ENCODE assay signal across 11 mouse cellular contexts in genomic region chr11:115640978-115641663, GRCm38 (mm10). TPM values are rescaled to one million over a fixed set of nuclear protein-coding genes. Genes with fewer than 3 reads are reported as not detected.
DNase-seq lines count a peak whose midpoint lies in the region; ATAC-seq and TF ChIP-seq lines count a peak whose summit lies in the region.
"Had no signal": no experiment of that assay in that cellular context is flagged by ENCODE, and none has a peak within 500 bp of the region (broad histone marks: within the 10 kb centered on the region; RNA-seq: fewer than 3 reads in every experiment).

No protein-coding gene starts in this region.

- 48% methylated on average over 14 of the region's 14 CpGs for WGBS in kidney, postnatal 0 days
- WGBS in liver, embryonic 13.5 days (ENCODE audit: insufficient replicate concordance), result 17% methylated on average over 14 of the region's 14 CpGs
- 49% methylated on average over 14 of the region's 14 CpGs for WGBS in kidney, embryonic 15.5 days
- WGBS in kidney, embryonic 16.5 days, result 47% methylated on average over 14 of the region's 14 CpGs
- WGBS in forebrain, embryonic 12.5 days, result 61% methylated on average over 14 of the region's 14 CpGs

- H3K4me3 ChIP-seq in kidney, postnatal 0 days (replicated peaks; ENCODE audit: low read depth, low read length), result no peak overlapping the region
- peak overlapping the region; percentile 59; the same call in 1 of the 2 replicates for H3K4me3 ChIP-seq in G1E (ENCODE audit: low read depth, low read length)
- no peak overlapping the region for H3K4me3 ChIP-seq in liver, embryonic 13.5 days (replicated peaks)
- no peak overlapping the region for H3K4me3 ChIP-seq in kidney, embryonic 15.5 days (replicated peaks)
- H3K4me3 ChIP-seq in kidney, embryonic 16.5 days (ENCODE audit: low read length), result no peak overlapping the region
- no peak overlapping the region for H3K4me3 ChIP-seq in forebrain, embryonic 12.5 days (replicated peaks)
- H3K4me3 ChIP-seq: stomach, embryonic 15.5 days had no signal

- H3K9me3 ChIP-seq in kidney, postnatal 0 days (replicated peaks; ENCODE audit: low read length), result no peaks in the 10 kb centered on the region
- H3K9me3 ChIP-seq in G1E (replicated peaks), result no peaks in the 10 kb centered on the region
- no peaks in the 10 kb centered on the region for H3K9me3 ChIP-seq in liver, embryonic 13.5 days (replicated peaks)
- H3K9me3 ChIP-seq in kidney, embryonic 15.5 days (replicated peaks), result no peaks in the 10 kb centered on the region
- no peaks in the 10 kb centered on the region for H3K9me3 ChIP-seq in kidney, embryonic 16.5 days (ENCODE audit: low read length)
- no peaks in the 10 kb centered on the region for H3K9me3 ChIP-seq in forebrain, embryonic 12.5 days
- H3K9me3 ChIP-seq: stomach, embryonic 15.5 days had no signal

- no peak for DNase-seq in kidney, postnatal 0 days (ENCODE audit: low spot score)
- DNase-seq in kidney, postnatal 25 days, result no peak
- DNase-seq in G1E (ENCODE audit: low spot score), result peak; percentile 69
- DNase-seq in liver, embryonic 13.5 days, result no peak
- peak; percentile 50 to 72 for DNase-seq in thymus, adult 18-20 months

- no peak for TF ChIP-seq CTCF in kidney, postnatal 0 days (IDR thresholded peaks at IDR 0.05; ENCODE audit: low read depth)
- TF ChIP-seq CTCF in G1E (IDR thresholded peaks at IDR 0.05; ENCODE audit: low read depth, low read length), result no peak

- no peaks in the 10 kb centered on the region for H3K27me3 ChIP-seq in kidney, postnatal 0 days (ENCODE audit: insufficient read depth, low read length)
- no peaks in the 10 kb centered on the region for H3K27me3 ChIP-seq in G1E (ENCODE audit: insufficient read depth, low read length)
- H3K27me3 ChIP-seq in liver, embryonic 13.5 days, result no peaks in the 10 kb centered on the region
- no peaks in the 10 kb centered on the region for H3K27me3 ChIP-seq in kidney, embryonic 15.5 days
- no peaks in the 10 kb centered on the region for H3K27me3 ChIP-seq in kidney, embryonic 16.5 days (ENCODE audit: insufficient read depth, low read length)
- no peaks in the 10 kb centered on the region for H3K27me3 ChIP-seq in forebrain, embryonic 12.5 days
- H3K27me3 ChIP-seq: stomach, embryonic 15.5 days had no signal

- no peak overlapping the region for H3K27ac ChIP-seq in kidney, postnatal 0 days
- H3K27ac ChIP-seq in liver, embryonic 13.5 days, result peak overlapping the region; percentile 29; the same call in 1 of the 2 replicates
- H3K27ac ChIP-seq in kidney, embryonic 15.5 days, result no peak overlapping the region
- H3K27ac ChIP-seq in kidney, embryonic 16.5 days (ENCODE audit: low read length), result no peak overlapping the region
- no peak overlapping the region for H3K27ac ChIP-seq in forebrain, embryonic 12.5 days
- H3K27ac ChIP-seq: stomach, embryonic 15.5 days had no signal

- H3K9ac ChIP-seq in kidney, postnatal 0 days (ENCODE audit: low read depth, low read length), result 0 out of 2 replicates have a peak overlapping the region, but pooled peaks have one; percentile 18
- H3K9ac ChIP-seq in liver, embryonic 13.5 days, result no peak overlapping the region
- H3K9ac ChIP-seq in kidney, embryonic 15.5 days, result no peak overlapping the region
- H3K9ac ChIP-seq in kidney, embryonic 16.5 days (replicated peaks; ENCODE audit: low read length), result no peak overlapping the region
- H3K9ac ChIP-seq in forebrain, embryonic 12.5 days, result no peak overlapping the region
- H3K9ac ChIP-seq: stomach, embryonic 15.5 days had no signal

- ATAC-seq in kidney, postnatal 0 days (replicated peaks; ENCODE audit: low FRiP score, low read depth), result no peak
- ATAC-seq in G1E (ENCODE audit: extremely low read depth, insufficient number of reproducible peaks, low FRiP score, poor library complexity, severe bottlenecking), result peak; percentile 69
- 0 out of 2 replicates have a peak, but pooled peaks have one; percentile 25 for ATAC-seq in liver, embryonic 13.5 days (ENCODE audit: low read depth)
- no peak for ATAC-seq in kidney, embryonic 15.5 days (replicated peaks; ENCODE audit: low FRiP score)
- no peak; the same call in 1 of the 2 replicates for ATAC-seq in kidney, embryonic 16.5 days (ENCODE audit: low FRiP score, low TSS enrichment)
- ATAC-seq in forebrain, embryonic 12.5 days (ENCODE audit: low FRiP score), result no peak
- ATAC-seq: forebrain, embryonic 14.5 days; lung, postnatal 0 days had no signal

- no peak overlapping the region for H3K4me2 ChIP-seq in kidney, postnatal 0 days (ENCODE audit: low read length)
- no peak overlapping the region for H3K4me2 ChIP-seq in liver, embryonic 13.5 days
- no peak overlapping the region for H3K4me2 ChIP-seq in kidney, embryonic 15.5 days
- no peak overlapping the region for H3K4me2 ChIP-seq in kidney, embryonic 16.5 days (replicated peaks; ENCODE audit: low read depth, low read length)
- H3K4me2 ChIP-seq in forebrain, embryonic 12.5 days, result no peak overlapping the region
- H3K4me2 ChIP-seq: stomach, embryonic 15.5 days had no signal

- H3K36me3 ChIP-seq in kidney, postnatal 0 days (ENCODE audit: insufficient read depth, low read length), result peaks cover 7% of the 10 kb centered on the region; the same call in 1 of the 2 replicates
- H3K36me3 ChIP-seq in G1E (replicated peaks), result peaks cover 52% of the 10 kb centered on the region
- H3K36me3 ChIP-seq in liver, embryonic 13.5 days, result peaks cover 30% of the 10 kb centered on the region
- peaks cover 29% of the 10 kb centered on the region for H3K36me3 ChIP-seq in kidney, embryonic 15.5 days
- 0 out of 2 replicates have a peak, but pooled peaks cover 7% of the 10 kb centered on the region for H3K36me3 ChIP-seq in kidney, embryonic 16.5 days (ENCODE audit: insufficient read depth, low read length)
- H3K36me3 ChIP-seq in forebrain, embryonic 12.5 days (replicated peaks), result peaks cover 14% of the 10 kb centered on the region
- H3K36me3 ChIP-seq: stomach, embryonic 15.5 days had no signal

- H3K4me1 ChIP-seq in kidney, postnatal 0 days (replicated peaks; ENCODE audit: insufficient read depth, low read length), result no peaks in the 10 kb centered on the region
- H3K4me1 ChIP-seq in G1E (ENCODE audit: insufficient read depth, low read depth, low read length), result peaks cover 57% of the 10 kb centered on the region
- peaks cover 26% of the 10 kb centered on the region for H3K4me1 ChIP-seq in liver, embryonic 13.5 days (replicated peaks)
- peaks cover 21% of the 10 kb centered on the region for H3K4me1 ChIP-seq in kidney, embryonic 15.5 days
- H3K4me1 ChIP-seq in kidney, embryonic 16.5 days (ENCODE audit: insufficient read depth, low read length), result 0 out of 2 replicates have a peak, but pooled peaks cover 3% of the 10 kb centered on the region
- H3K4me1 ChIP-seq in forebrain, embryonic 12.5 days, result no peaks in the 10 kb centered on the region
- H3K4me1 ChIP-seq: stomach, embryonic 15.5 days had no signal

RNA-seq across cellular contexts. Expression of gene Slc25a19, which starts 13.0 kb away (rescaled TPM):
- 49.7 and 57.9 TPM in 2 replicates for polyA plus RNA-seq in kidney, postnatal 0 days (2015; fragmentation: Nextera tagmentation; extraction: Ambion mirVana)
- total RNA-seq in G1E (2014; fragmentation: Nextera tagmentation), result 19.9 and 37.8 TPM in 2 replicates
- 21.5 and 22.3 TPM in 2 replicates for total RNA-seq in G1E (2017)
- 24.2 and 26.0 TPM in 2 replicates for polyA plus RNA-seq in G1E (2012)
- polyA plus RNA-seq in liver, embryonic 13.5 days (2015; fragmentation: Nextera tagmentation; extraction: Ambion mirVana), result 12.2 and 15.8 TPM in 2 replicates
- 45.8 and 48.3 TPM in 2 replicates for polyA plus RNA-seq in kidney, embryonic 15.5 days (2015; fragmentation: Nextera tagmentation; extraction: Ambion mirVana)
- polyA plus RNA-seq in kidney, embryonic 16.5 days (2015; fragmentation: Nextera tagmentation; extraction: Ambion mirVana), result 51.0 and 56.1 TPM in 2 replicates
- polyA plus RNA-seq in forebrain, embryonic 12.5 days (2016; fragmentation: Nextera tagmentation; extraction: Ambion mirVana), result 28.4 and 29.7 TPM in 2 replicates

RNA-seq across cellular contexts. Expression of gene Mif4gd, which starts 28.4 kb away (rescaled TPM):
- polyA plus RNA-seq in kidney, postnatal 0 days (2015; fragmentation: Nextera tagmentation; extraction: Ambion mirVana), result 57.3 and 61.6 TPM in 2 replicates
- total RNA-seq in G1E (2014; fragmentation: Nextera tagmentation), result 43.6 and 59.8 TPM in 2 replicates
- 49.9 and 59.4 TPM in 2 replicates for total RNA-seq in G1E (2017)
- 24.3 and 32.4 TPM in 2 replicates for polyA plus RNA-seq in G1E (2012)
- polyA plus RNA-seq in liver, embryonic 13.5 days (2015; fragmentation: Nextera tagmentation; extraction: Ambion mirVana), result 26.8 and 30.3 TPM in 2 replicates
- polyA plus RNA-seq in kidney, embryonic 15.5 days (2015; fragmentation: Nextera tagmentation; extraction: Ambion mirVana), result 35.8 and 37.6 TPM in 2 replicates
- 42.8 and 47.1 TPM in 2 replicates for polyA plus RNA-seq in kidney, embryonic 16.5 days (2015; fragmentation: Nextera tagmentation; extraction: Ambion mirVana)
- 15.2 and 16.5 TPM in 2 replicates for polyA plus RNA-seq in forebrain, embryonic 12.5 days (2016; fragmentation: Nextera tagmentation; extraction: Ambion mirVana)

RNA-seq across cellular contexts. Expression of gene Gga3, which starts 37.3 kb away (rescaled TPM):
- 10.8 and 11.1 TPM in 2 replicates for polyA plus RNA-seq in kidney, postnatal 0 days (2015; fragmentation: Nextera tagmentation; extraction: Ambion mirVana)
- total RNA-seq in G1E (2014; fragmentation: Nextera tagmentation) (58.5 and 95.5 TPM in 2 replicates), G1E (2017) (13.7 and 22.7 TPM in 2 replicates)
- 102 and 144 TPM in 2 replicates for polyA plus RNA-seq in G1E (2012)
- polyA plus RNA-seq in liver, embryonic 13.5 days (2015; fragmentation: Nextera tagmentation; extraction: Ambion mirVana), result 8.5 and 10.5 TPM in 2 replicates
- 18.5 and 20.7 TPM in 2 replicates for polyA plus RNA-seq in kidney, embryonic 15.5 days (2015; fragmentation: Nextera tagmentation; extraction: Ambion mirVana)
- polyA plus RNA-seq in kidney, embryonic 16.5 days (2015; fragmentation: Nextera tagmentation; extraction: Ambion mirVana), result 24.5 and 26.8 TPM in 2 replicates
- polyA plus RNA-seq in forebrain, embryonic 12.5 days (2016; fragmentation: Nextera tagmentation; extraction: Ambion mirVana), result 32.3 and 35.1 TPM in 2 replicates

RNA-seq across cellular contexts. Expression of gene Mrps7, which starts 37.4 kb away (rescaled TPM):
- polyA plus RNA-seq in kidney, postnatal 0 days (2015; fragmentation: Nextera tagmentation; extraction: Ambion mirVana), result 92.9 and 93.7 TPM in 2 replicates
- total RNA-seq in G1E (2014; fragmentation: Nextera tagmentation) (34.3 and 41.0 TPM in 2 replicates), G1E (2017) (52.8 and 53.5 TPM in 2 replicates)
- 61.1 and 68.7 TPM in 2 replicates for polyA plus RNA-seq in G1E (2012)
- polyA plus RNA-seq in liver, embryonic 13.5 days (2015; fragmentation: Nextera tagmentation; extraction: Ambion mirVana), result 71.5 and 77.4 TPM in 2 replicates
- polyA plus RNA-seq in kidney, embryonic 15.5 days (2015; fragmentation: Nextera tagmentation; extraction: Ambion mirVana), result 102 and 103 TPM in 2 replicates
- 101 and 103 TPM in 2 replicates for polyA plus RNA-seq in kidney, embryonic 16.5 days (2015; fragmentation: Nextera tagmentation; extraction: Ambion mirVana)
- 87.4 and 89.5 TPM in 2 replicates for polyA plus RNA-seq in forebrain, embryonic 12.5 days (2016; fragmentation: Nextera tagmentation; extraction: Ambion mirVana)

Comparison
In these comparisons a context has a peak if more than half of its experiments do, and no peak if none do; other contexts are left out.
1. ATAC-seq: peak in G1E (single experiment) and liver, embryonic 13.5 days (single experiment); none in kidney, postnatal 0 days (single experiment), kidney, embryonic 15.5 days (single experiment), kidney, embryonic 16.5 days (single experiment) and forebrain, embryonic 12.5 days (single experiment).
2. DNase-seq: peak in G1E (single experiment) and thymus, adult 18-20 months (2 of 2); none in kidney, postnatal 0 days (single experiment), kidney, postnatal 25 days (0 of 2) and liver, embryonic 13.5 days (single experiment).